Mouse (Mus musculus): ENCODE measurements at regions not wholly inside any gene's neighbourhood (a gene's known extent, or its start where the extent isn't known, plus 50 kb on each side); places are given as distances from the start of the nearest gene placed in this dataset.

GRCm38 (mm10) chr15:27129697-27130096, 234.3 kb upstream of the Fbxl7 start:
- DNase-seq (ENCODE audit: low read depth, low spot score) = no peak

- DNase-seq (ENCODE audit: low read depth, low spot score) = no peak
Measured at GRCm38 (mm10) chr15:27132761-27133160, 237.4 kb upstream of the Fbxl7 start.

DNA sequence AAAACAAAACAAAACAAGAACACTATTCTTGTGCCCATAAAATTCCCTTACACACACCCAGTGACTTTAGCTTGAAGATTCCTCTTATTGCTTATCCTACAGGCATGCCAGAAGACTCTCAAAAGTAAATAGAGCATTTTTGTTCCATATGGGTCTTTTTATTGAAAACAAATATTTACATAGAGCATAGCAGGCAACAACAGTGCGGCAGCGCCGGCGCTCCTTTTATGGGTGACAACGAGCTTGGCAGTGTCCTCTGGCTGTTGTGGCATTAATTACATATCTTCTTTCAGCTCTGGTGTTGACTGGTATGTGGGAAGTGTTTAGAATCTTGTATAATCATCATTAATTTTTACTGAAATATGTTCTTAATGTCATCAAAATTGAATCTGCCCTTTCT, 242.2 kb upstream of the Fbxl7 start:
- no peak for DNase-seq (ENCODE audit: low read depth, low spot score)

GRCm38 (mm10) chr15:27145860-27146259, 250.5 kb upstream of the Fbxl7 start:
- DNase-seq (ENCODE audit: low read depth, low spot score) = no peak

DNA sequence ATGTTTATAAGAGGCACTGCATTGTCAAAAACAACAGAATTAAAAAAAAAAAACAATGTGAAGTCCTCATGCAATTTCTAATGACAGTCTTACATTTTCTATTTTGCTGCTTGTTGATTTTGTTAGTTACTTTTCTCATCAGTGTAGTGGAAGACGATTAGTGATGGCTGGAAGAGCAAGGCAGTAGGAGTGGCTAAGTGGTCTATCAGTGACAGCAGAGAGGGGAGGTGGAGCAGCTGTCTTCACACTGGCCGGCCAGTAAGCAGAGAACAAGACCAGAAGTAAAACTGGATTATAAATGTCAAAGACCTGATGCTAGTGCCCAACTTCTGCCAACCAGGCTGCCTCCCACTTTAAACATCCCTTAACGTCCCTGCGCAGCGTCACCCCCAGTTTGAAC, 265.6 kb upstream of the Fbxl7 start:
- no peak for DNase-seq (ENCODE audit: low read depth, low spot score)

DNA sequence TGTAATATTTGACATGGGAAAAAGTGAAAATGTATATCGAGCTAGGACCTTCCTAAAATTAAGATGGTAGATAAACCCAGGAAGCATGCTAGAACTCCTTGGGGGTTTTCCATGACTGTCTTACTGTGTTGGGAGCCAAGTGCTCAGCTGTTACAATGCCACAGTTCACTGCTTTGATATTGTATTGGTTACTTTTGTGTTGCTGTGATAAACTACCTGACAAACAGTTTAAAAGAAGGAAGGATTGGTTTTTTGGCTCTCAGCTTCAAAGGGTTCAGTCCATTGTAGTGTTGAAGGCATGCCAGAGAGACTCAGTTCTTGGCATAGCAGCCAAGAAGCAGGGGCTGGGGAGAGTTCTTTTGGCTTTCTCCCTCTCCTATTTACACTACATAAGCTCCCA, 272.1 kb upstream of the Fbxl7 start:
- DNase-seq (ENCODE audit: low read depth, low spot score) = no peak

GRCm38 (mm10) chr15:27169846-27170245, 274.5 kb upstream of the Fbxl7 start:
- DNase-seq (ENCODE audit: low read depth, low spot score) = no peak

DNA sequence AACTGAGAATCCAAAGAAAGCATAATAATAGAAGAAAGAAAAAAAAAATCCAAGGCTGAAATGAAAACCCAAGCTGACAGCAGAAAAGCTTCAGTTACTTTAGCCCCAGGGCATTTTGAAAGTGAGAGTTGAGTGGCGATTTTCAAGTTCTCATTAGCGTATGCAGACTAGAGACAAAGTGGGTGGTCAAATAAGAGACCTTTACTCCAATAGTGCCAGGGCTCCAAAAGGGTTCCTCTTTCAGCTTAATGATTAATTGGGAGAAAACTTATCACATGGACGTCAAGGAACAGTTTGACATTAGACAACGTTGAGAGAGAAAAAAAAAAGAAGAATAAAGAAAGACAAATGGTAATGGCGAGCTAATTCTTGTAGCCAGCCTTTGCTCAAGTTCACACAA, 278.1 kb upstream of the Fbxl7 start:
- no peak for DNase-seq (ENCODE audit: low read depth, low spot score)

GRCm38 (mm10) chr15:27178084-27178935, 282.9 kb upstream of the Fbxl7 start:
- no peak for DNase-seq (ENCODE audit: low read depth, low spot score)

DNA sequence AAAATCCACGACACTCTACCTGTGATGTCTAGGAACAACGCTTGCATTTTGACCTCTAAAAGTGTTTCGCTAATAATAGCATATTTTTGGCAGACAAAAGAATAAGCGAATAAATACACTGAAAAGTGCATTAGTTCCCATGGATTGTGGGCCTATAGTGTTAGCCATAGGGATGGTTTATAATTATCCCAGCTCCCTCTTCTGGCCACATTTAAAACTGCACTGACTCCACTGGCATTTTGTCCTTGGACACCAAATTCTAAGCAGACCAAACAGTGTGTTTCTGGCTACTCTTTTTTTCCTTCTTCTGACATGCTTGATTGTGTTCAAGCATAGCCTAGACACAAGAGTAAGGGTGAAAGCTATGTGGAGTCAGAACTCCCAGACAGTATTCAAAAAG, 276.8 kb upstream of the Ank start:
- DNase-seq (ENCODE audit: low read depth, low spot score) = no peak

DNA sequence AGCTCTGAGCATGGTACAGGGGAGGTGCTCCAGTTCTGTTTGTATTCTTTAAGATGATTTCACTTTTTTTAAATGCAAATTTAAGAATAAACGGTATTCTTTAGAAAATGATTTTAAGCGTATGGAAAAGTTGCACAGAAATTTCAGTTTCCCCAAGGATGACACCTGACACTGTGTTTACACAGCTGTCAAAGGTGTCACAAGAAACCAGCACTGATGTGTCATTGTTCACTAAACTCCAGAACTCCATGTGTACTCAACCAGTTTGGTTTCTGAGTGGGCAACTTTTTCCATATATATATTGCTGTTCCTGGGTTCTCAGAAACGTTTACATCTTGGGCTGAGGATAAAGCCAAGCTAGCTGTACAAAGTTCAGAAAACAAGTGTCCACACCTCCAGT, 265.0 kb upstream of the Ank start:
- DNase-seq (ENCODE audit: low read depth, low spot score) = no peak

DNA sequence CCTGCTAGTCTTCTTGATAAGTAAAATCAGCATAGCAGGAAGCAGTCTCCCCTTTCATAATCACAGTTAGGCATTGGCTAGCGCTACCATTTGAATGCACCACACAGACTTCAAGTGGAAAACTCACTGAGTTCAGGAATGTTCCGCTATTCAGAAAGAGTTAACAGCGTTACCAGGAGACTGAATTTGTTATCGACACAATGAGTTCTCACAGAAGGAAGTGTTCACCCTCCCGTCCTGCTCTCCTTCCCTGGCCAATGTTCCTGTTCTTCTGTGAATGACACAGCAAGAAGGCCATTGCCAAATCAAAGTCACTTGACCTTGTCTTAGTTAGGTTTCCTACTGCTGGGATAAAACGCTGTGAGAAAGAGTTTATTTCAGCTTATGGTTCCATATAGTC, 261.6 kb upstream of the Ank start:
- DNase-seq (ENCODE audit: low read depth, low spot score) = no peak

- no peak for DNase-seq (ENCODE audit: low read depth, low spot score)
Measured at GRCm38 (mm10) chr15:27207446-27207845, 259.0 kb upstream of the Ank start.

GRCm38 (mm10) chr15:27216387-27216786, 250.1 kb upstream of the Ank start:
- no peak for DNase-seq (ENCODE audit: low read depth, low spot score)

GRCm38 (mm10) chr15:27219126-27219738, 247.2 kb upstream of the Ank start:
- DNase-seq (ENCODE audit: low read depth, low spot score) = no peak

GRCm38 (mm10) chr15:27223610-27224511, 242.6 kb upstream of the Ank start:
- DNase-seq (ENCODE audit: low read depth, low spot score) = no peak

- DNase-seq (ENCODE audit: low read depth, low spot score) = no peak
Measured at GRCm38 (mm10) chr15:27224512-27224850, 242.0 kb upstream of the Ank start.

GRCm38 (mm10) chr15:27232804-27233203, 233.7 kb upstream of the Ank start:
- no peak for DNase-seq (ENCODE audit: low read depth, low spot score)

DNA sequence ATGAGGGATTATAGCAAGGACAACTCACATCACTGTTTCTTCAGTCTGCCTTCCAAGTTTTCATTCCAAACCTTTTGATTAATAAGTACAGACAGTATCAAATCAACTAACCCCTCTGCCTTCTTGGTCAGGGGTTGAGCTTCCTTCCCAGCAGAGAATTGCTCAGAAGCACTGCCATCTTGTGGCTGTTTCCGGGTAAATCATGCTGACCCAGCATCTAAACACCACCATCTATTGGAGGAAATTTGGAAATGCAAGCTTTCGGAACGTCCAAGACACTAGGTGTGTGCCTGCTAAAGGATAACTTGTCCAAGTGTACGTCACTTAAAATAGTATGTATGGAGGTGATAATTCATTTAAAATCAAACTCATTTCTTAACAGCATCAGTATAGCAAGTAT, 231.7 kb upstream of the Ank start:
- DNase-seq (ENCODE audit: low read depth, low spot score) = peak; percentile 3

DNA sequence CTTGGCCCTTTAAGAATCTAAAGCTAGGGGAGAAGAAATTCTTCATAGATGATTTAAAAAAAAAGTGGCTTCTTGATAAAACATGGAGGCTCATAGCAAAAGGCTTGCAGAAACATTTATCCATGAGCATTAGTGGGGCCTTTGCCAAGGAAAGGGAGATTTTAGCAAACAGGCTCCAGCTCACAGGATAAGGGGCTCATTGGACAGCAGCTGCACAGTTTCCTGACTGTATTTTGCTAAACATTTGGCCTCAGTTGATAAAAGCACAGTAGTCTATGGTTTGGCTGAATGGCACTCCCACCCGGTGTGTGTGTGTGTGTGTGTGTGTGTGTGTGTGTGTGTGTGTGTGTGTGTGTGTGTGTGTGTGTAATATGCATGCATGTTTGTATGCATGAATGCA, 228.2 kb upstream of the Ank start:
- no peak for DNase-seq (ENCODE audit: low read depth, low spot score)

DNA sequence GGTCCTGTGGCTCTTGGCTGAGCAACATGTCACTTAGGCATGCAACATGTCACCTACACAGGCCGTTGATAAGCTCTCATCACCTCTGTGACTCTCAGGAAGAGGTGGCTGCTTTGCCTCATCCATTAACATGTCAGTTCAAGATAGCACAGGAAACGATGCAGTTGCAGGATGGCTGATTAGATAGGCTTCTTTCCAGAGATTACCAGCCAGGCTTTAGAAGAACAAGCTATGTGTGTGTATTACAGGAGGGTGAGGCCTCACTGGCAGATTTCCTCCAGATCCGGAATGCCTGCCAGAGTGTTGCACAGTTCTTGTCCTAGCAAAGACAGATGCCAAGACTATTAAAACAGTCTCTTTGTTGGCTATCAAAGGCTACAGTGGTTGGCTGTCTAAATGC, 220.2 kb upstream of the Ank start:
- DNase-seq (ENCODE audit: low read depth, low spot score) = no peak

Data from CD4-positive helper T cell, adult 2 months (primary cell).